Mouse (Mus musculus): ENCODE data around the gene Exoc4.
A peak's percentile ranks its signal among the peaks of the same experiment; 100 is the strongest.

Gene Exoc4

GRCm38 (mm10) chr6:33248894-33249758, at the start of gene Exoc4:
Gene Exoc4 (plus strand): TSS chr6:33249085.
- peak; percentile 79 to 84 for DNase-seq

- DNase-seq = no peak
Observed at GRCm38 (mm10) chr6:33218780-33219179, 30.1 kb upstream of the Exoc4 start.

GRCm38 (mm10) chr6:33226700-33227099, 22.2 kb upstream of the Exoc4 start:
- DNase-seq = no peak

- DNase-seq = no peak
Observed at GRCm38 (mm10) chr6:33227371-33227770, 21.5 kb upstream of the Exoc4 start.

GRCm38 (mm10) chr6:33241250-33241649, 7.6 kb upstream of the Exoc4 start:
- DNase-seq = no peak

- no peak for DNase-seq
Observed at GRCm38 (mm10) chr6:33244546-33244945, 4.3 kb upstream of the Exoc4 start.

GRCm38 (mm10) chr6:33247146-33247545, 1.7 kb upstream of the Exoc4 start:
- no peak for DNase-seq

- DNase-seq = no peak
Observed at GRCm38 (mm10) chr6:33247576-33248355, 1.1 kb upstream of the Exoc4 start.

GRCm38 (mm10) chr6:33256638-33257037, 7.8 kb downstream of the Exoc4 start:
- DNase-seq = no peak

GRCm38 (mm10) chr6:33257076-33257789, 8.3 kb downstream of the Exoc4 start:
- no peak for DNase-seq

GRCm38 (mm10) chr6:33259926-33260325, 11.0 kb downstream of the Exoc4 start:
- DNase-seq = no peak

GRCm38 (mm10) chr6:33261606-33262005, 12.7 kb downstream of the Exoc4 start:
- DNase-seq = no peak

GRCm38 (mm10) chr6:33263950-33264349, 15.1 kb downstream of the Exoc4 start:
- no peak for DNase-seq

- no peak for DNase-seq
Observed at GRCm38 (mm10) chr6:33264388-33264787, 15.5 kb downstream of the Exoc4 start.

- no peak for DNase-seq
Observed at GRCm38 (mm10) chr6:33267571-33267970, 18.7 kb downstream of the Exoc4 start.

GRCm38 (mm10) chr6:33283523-33283922, 34.6 kb downstream of the Exoc4 start:
- no peak for DNase-seq

- no peak for DNase-seq
Observed at GRCm38 (mm10) chr6:33283936-33284335, 35.1 kb downstream of the Exoc4 start.

GRCm38 (mm10) chr6:33286376-33286775, 37.5 kb downstream of the Exoc4 start:
- DNase-seq = no peak

- DNase-seq = no peak
Observed at GRCm38 (mm10) chr6:33294626-33295025, 45.7 kb downstream of the Exoc4 start.

- no peak for DNase-seq
Observed at GRCm38 (mm10) chr6:33297566-33297965, 48.7 kb downstream of the Exoc4 start.

- no peak for DNase-seq
Observed at GRCm38 (mm10) chr6:33298768-33299167, 49.9 kb downstream of the Exoc4 start.

GRCm38 (mm10) chr6:33305996-33306395, 57.1 kb downstream of the Exoc4 start:
- no peak for DNase-seq

GRCm38 (mm10) chr6:33308646-33309045, 59.8 kb downstream of the Exoc4 start:
- no peak for DNase-seq

Measured in spleen, adult 18-20 months (tissue).